Mouse (Mus musculus): ENCODE results near the gene Vmn1r123. TPM values are rescaled to one million over a fixed set of nuclear protein-coding genes. Genes with fewer than 3 reads are reported as not detected.
"Not testable (repeated sequence)": the region's sequence is repeated elsewhere in the genome, so short reads cannot be mapped to it uniquely, and the experiment has no call there.

Gene Vmn1r123
- total RNA-seq (2017): not detected in 2 replicates

DNA sequence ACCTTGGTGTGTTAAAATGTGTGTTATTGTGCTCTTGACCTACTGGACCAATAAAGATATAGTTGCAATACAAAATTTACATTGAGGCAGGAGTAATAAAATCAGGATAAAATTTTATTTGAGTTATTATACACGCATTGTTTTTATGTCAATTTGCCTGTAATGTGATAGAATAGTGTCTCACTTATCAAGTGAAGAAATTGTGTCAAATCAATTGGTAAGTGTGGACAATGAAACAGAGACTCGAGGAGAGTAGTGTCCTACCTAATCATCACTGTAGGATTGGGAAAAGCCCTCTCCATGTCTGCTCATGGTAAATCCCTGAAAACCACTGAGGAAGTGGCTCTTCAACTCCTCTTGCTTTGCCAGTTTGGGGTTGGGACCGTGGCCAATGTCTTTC lies at the start of gene Vmn1r123:
Vmn1r123 (plus strand) TSS at position 301 of the 400 bp plus-strand sequence.
- not testable (repeated sequence) for ATAC-seq (replicated peaks in 1 of 2; ENCODE audit: insufficient read depth in 1 of 2, low FRiP score in 2 of 2, low TSS enrichment in 1 of 2, low read depth in 1 of 2, poor library complexity in 2 of 2, severe bottlenecking in 2 of 2)

DNA sequence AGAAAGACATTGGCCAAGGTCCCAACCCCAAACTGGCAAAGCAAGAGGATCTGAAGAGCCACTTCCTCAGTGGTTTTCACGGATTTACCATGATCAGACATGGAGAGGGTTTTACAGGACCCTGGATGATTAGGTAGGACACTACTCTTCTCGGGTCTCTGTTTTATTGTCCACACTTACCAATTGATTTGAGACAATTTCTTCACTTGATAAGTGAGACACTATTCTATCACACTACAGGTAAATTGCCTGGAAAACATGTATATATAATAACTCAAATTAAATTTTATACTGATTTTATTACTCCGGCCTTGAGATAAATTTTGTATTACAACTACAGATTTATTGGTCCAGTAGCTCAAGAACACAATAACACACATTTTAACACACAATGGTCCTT lies 28.0 kb upstream of the Vmn1r123 start, which contains the start of gene Vmn1r122:
Vmn1r122 (minus strand) TSS at position 101 of the 400 bp plus-strand sequence.
- ATAC-seq (replicated peaks in 1 of 2; ENCODE audit: insufficient read depth in 1 of 2, low FRiP score in 2 of 2, low TSS enrichment in 1 of 2, low read depth in 1 of 2, poor library complexity in 2 of 2, severe bottlenecking in 2 of 2): not testable (repeated sequence)

DNA sequence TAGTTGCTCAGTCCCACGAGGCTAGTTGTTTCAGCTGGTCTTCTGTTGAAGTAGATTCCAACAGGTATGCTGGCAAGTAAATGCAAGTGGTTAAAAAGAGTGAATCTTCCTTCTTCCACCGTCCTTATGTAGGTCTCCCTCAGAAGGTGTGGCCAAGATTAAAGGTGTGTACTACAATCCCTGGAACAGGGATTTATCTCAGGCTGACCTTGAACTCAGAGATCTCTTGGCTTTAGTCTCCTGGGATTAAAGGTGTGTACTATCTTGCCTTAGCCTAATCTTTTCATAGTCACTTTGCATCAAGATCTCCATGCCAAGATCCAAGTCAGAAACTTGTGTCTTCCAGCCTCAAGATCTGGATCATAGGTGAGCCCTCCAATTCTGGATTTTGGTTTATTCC lies 28.3 kb downstream of the Vmn1r123 start, which contains the start of gene Gm5157:
Gm5157 (minus strand) TSS at position 101 of the 400 bp plus-strand sequence.
- not testable (repeated sequence) for ATAC-seq (replicated peaks in 1 of 2; ENCODE audit: insufficient read depth in 1 of 2, low FRiP score in 2 of 2, low TSS enrichment in 1 of 2, low read depth in 1 of 2, poor library complexity in 2 of 2, severe bottlenecking in 2 of 2)

Other genes starting within 250 kb of the Vmn1r123 start
- not detected in 2 replicates for gene Vmn1r118, start 249.8 kb upstream of the Vmn1r123 start, total RNA-seq (2017)
- not detected in 2 replicates for gene Vmn1r119, start 149.7 kb upstream of the Vmn1r123 start, total RNA-seq (2017)
- gene Vmn1r120, start 108.4 kb upstream of the Vmn1r123 start, total RNA-seq (2017): not detected in 2 replicates
- gene Vmn1r121, start 63.7 kb upstream of the Vmn1r123 start, total RNA-seq (2017): not detected in 2 replicates
- gene Vmn1r122, start 28.1 kb upstream of the Vmn1r123 start, total RNA-seq (2017): not detected in 2 replicates
- not detected in 2 replicates for gene Gm5157, start 28.2 kb downstream of the Vmn1r123 start, total RNA-seq (2017)
- not detected in 2 replicates for gene Vmn1r124, start 98.4 kb downstream of the Vmn1r123 start, total RNA-seq (2017)
- not detected in 2 replicates for gene Vmn1r125, start 110.0 kb downstream of the Vmn1r123 start, total RNA-seq (2017)
- not detected in 2 replicates for gene Vmn1r126, start 139.3 kb downstream of the Vmn1r123 start, total RNA-seq (2017)
- not detected in 2 replicates for gene Vmn1r127, start 157.7 kb downstream of the Vmn1r123 start, total RNA-seq (2017)
- not detected in 2 replicates for gene Vmn1r128, start 187.2 kb downstream of the Vmn1r123 start, total RNA-seq (2017)
- gene Vmn1r129, start 199.1 kb downstream of the Vmn1r123 start, total RNA-seq (2017): not detected in 2 replicates